Mouse (Mus musculus) cerebellum, postnatal 4 days (tissue): ENCODE measurements around the gene Chst2.

Experiments
- DNase-seq, 2 experiments: peaks; one replicate each; pipeline ENCODE4 v3.0.0; 2022; ENCODE audit warnings: low spot score in 2 of 2, mixed read lengths in 1 of 2

The Chst2 gene

GRCm38 (mm10) chr9:95365882-95366281, 40.6 kb downstream of the Chst2 start:
- DNase-seq = no peak

- no peak for DNase-seq
Measured at GRCm38 (mm10) chr9:95353829-95354391, 52.6 kb downstream of the Chst2 start.

GRCm38 (mm10) chr9:95351968-95352367, 54.6 kb downstream of the Chst2 start:
- no peak for DNase-seq

- no peak for DNase-seq
Measured at GRCm38 (mm10) chr9:95350550-95350949, 56.0 kb downstream of the Chst2 start.
